Mouse (Mus musculus) adrenal gland, adult 8-10 months (tissue): ENCODE results near the gene Crygc. TPM values are rescaled to one million over a fixed set of nuclear protein-coding genes. Genes with fewer than 3 reads are reported as not detected.
A peak's percentile ranks its signal among the peaks of the same experiment; 100 is the strongest.

ENCODE experiments used
- DNase-seq: peaks from one replicate; pipeline ENCODE4 v3.0.0; 2022
- total RNA-seq, 4 experiments: library from RNA; stranded (reverse); gene quantifications; 2 replicates each; pipeline ENCODE4 v1.2.4; 2022

The Crygc gene
- not detected for total RNA-seq

- DNase-seq = no peak
Observed at GRCm38 (mm10) chr1:65073589-65073988, at the start of gene Crygc. Gene Crygc, minus strand, starts transcription at chr1:65073689.

DNA sequence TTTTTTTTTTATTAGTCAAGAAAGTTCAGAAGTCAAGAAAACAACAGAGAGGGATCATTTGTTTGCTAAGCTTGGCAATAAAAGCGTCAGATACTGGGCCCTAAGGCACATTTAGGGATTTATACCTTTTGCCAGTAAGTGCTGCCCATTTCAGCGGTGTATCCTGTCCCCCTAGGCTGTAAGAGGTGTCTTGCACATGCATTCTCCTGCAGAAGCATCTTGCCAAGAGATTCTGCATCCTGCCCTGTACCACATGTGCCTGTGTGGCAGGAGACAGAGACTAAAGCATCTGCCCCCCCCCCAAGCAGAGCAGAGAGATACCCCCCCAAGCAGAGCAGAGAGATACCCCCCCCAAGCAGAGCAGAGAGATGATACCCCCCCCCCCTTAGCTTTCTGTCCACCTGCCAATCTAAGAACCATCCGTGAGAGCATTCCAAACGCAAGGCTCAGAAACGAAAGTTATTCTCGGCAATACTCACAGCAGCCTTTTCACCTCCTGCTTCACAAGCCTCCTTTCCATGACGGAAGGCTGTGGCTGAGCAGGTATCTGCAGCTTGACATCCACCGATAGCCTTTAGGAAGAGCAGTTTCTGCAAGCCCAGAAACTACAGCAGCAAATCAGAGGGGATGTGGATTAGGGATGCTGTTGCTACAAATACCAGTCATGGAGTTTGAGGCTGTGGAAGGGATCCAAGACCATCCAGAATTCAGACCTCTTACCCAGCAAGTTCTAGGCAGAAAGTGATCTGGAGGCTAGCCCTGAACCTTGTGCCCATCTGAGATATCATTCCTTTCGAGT, 49.3 kb upstream of the Crygc start, which contains the start of gene D630023F18Rik:
Gene D630023F18Rik, minus strand, starts transcription at position 641 of the 799 bp plus-strand sequence.
- DNase-seq = no peak

- no peak for DNase-seq
Observed at GRCm38 (mm10) chr1:65119438-65119837, 45.9 kb upstream of the Crygc start, which contains the start of gene Gm28845. Gene Gm28845, minus strand, starts transcription at chr1:65119558.

GRCm38 (mm10) chr1:65118150-65118913, 44.8 kb upstream of the Crygc start:
- DNase-seq = no peak

DNA sequence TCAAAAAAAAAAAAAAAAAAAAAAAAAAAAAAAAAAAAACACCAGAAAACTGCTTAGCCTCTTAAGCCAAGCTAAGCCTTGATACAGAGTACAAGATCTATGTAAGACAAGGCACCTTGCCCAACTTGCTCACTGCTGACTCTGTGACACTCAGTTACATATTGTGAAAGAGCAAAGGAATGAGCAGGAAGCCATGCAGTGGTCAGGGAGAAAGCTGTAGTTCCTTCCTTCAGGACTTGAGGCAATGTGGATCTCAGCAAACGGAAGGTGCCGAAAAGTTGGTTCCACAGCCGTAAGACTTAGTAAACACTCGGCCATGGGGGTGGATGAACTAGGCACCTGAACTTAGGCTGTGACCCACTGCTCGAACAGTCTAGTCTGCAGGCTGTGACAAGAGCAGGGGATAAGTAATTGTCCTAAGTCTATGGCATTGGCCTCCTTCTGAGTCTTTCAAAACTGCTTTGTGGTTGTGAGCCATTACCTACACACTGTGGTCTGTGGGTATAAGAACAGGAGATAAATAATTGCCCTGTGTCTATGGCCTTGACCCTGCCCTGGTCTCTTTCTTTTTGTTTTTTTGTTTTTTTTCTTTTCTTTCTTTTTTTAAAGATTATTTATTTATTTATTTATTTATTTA, 40.2 kb upstream of the Crygc start:
- DNase-seq = peak; percentile 19

DNA sequence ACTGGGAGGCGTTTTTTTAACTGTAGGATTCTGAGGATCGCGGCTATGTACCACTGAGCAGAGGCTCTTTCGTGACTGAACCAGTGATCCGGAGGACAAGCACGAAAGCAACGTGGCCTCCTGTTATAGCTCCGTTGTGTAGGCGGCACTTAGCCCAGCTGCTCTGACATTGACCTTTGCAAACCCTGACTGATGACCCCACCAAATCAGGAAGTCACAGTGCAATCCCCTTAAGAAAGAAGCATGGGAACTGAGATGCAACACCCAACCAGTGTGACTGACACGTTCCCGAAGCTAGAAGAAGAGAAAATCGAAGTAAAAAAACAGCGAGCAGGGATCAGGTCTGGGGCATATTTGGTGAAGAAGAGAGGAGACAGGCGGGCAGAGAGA, 39.3 kb upstream of the Crygc start:
- no peak for DNase-seq

GRCm38 (mm10) chr1:65112031-65112806, 38.7 kb upstream of the Crygc start:
- peak; percentile 56 for DNase-seq

DNA sequence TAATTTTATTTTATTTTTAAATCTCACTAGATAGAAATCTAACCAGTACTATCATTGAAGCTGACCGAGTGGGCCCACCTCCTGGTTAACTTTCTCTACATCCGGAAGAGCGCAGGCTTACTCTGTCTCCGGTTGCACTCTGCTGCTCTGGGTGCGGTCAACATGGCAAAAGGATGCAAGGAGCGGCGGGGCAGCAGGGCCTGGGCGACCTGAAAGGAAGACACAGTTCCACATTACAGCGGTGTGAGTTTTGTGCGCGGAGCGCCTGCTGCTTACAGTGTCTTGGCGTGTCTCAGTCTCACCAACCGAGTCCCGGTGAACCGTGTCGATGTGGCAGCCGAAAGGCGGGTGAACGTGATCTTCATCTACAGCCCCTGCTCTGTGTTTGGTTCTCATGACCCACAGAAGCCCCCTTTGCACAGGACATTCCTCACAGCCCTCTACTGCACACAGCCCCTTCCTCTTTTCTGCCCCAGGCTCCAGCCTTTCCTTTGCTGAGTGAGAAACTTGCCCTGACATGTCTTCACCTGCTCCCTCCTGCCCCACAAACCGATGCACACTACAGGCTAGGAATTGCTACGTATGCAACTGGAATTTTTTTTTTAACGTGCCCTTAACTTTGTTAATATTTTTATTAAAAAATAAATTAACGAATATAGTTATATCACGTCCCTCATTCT, 36.4 kb upstream of the Crygc start:
- no peak for DNase-seq

GRCm38 (mm10) chr1:65109196-65109595, 35.7 kb upstream of the Crygc start:
- DNase-seq = no peak

GRCm38 (mm10) chr1:65107654-65108279, 34.3 kb upstream of the Crygc start:
- DNase-seq = no peak

- DNase-seq = no peak
Observed at GRCm38 (mm10) chr1:65103273-65103672, 29.8 kb upstream of the Crygc start, which contains the start of gene Cryga. Gene Cryga, minus strand, starts transcription at chr1:65103373.

DNA sequence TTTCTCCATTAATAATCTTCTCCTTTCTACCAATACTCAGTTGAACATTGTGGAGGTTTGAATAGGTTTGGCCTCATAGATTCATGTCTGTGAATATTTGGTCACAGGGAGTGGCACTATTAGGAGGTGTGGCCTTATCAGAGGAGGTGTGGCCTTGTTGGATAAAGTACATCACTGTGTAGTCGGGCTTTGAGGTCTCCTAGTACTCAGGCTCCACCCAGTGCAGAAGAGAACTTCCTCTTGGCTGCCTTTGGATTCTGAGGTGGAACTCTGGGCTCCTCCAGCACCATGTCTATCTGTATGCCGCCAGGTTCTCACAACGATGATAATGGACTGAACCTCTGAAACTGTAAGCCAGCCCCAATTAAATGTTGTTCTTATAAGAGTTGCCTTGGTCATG, 23.5 kb upstream of the Crygc start:
- no peak for DNase-seq

DNA sequence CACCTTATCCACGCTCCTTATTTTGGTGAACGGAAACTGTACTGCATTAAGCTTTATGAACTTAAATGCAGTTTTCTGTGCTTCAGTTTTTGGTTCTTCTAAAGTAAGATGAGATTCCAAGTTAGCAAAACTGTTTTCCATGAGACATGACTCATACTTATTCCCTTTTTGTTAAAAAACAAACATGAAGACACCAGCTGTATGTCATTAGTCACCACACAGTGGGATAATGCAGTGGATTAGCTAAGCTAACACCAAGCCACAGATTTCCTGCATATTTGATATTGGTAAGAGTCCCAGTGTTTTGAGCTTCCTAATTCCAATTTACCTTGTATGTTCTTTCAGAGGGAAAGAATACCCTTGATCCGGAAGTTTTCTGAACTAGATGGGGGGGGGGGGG, 18.1 kb upstream of the Crygc start:
- no peak for DNase-seq

DNA sequence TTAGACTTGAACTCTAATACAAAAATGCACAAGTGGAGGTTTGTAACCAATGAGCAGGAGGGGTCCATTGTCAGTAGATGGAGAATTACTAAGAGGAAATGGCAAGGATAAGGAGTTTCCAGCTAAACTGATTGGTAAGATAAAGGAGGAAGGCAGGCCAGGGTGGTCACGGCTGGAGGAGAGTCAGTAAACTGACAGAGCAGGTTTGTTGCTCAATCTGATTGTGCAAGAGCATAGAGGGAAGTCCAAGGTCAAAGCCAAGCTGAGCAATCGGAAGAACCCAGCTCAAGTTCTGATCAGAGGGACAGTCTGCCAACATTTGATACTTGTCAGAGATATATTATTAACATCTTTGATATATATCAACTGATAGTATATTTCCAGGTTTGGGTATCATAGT, 16.9 kb upstream of the Crygc start:
- DNase-seq = peak; percentile 73

DNA sequence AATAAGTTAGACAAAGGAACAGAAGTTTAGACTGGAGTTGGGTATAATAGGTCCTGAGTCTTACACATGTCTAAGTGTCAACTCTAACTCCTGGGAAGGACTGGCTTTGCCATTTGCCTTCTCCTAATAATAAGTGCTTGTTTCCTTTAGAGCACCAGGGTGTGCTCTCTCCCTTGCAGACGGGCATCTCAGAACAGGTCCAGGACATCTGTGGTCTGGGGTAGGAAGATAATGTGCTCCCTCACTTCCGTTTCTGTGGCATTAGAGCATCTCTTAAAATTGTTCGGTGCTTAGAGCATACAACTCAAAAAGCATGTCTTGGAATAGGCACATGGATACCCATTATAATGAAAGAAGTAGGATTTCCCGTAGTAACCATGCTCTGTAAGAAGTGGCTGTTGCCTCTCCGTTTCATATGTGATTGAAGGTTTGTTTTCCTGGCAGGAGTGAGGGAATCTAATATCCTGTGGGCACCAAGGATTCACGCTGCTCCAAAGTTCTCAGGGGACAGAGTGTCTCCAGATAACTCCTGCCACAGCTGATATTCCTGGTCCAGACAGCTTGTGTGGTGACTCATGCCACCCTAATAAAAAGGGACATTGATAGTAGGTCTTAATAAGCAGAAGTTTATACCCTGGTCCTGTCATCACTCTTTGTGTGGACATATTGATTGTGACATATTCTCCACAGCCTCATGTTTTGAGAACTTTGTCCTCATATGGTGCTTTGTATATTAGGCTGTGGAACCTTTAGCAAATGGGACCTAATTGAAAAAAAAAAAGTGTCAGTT, 15.3 kb upstream of the Crygc start:
- no peak for DNase-seq

- DNase-seq = no peak
Observed at GRCm38 (mm10) chr1:65082188-65082587, 8.7 kb upstream of the Crygc start, which contains the start of gene Crygb. Gene Crygb, minus strand, starts transcription at chr1:65082288.

- DNase-seq = no peak
Observed at GRCm38 (mm10) chr1:65075607-65076006, 2.1 kb upstream of the Crygc start.

DNA sequence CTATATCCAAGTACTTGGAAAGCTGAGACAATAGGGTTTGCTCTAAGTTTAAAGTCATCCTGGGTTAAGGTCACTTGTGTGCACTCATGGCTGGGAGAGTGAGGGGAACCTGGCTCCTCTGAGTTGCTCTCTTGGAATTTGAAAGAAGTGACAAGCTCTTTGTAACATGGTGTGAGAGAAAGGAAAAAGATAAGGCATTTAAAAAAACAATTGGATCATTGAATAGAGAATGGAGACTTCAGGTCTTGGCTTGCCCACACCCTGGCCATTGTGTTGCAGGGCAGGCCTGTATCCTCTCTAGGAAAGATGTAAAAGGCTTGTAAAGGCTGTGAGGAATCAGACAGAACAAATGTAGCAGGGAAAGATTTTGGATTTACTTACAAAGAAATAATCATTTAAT, 5.6 kb downstream of the Crygc start:
- DNase-seq = no peak

DNA sequence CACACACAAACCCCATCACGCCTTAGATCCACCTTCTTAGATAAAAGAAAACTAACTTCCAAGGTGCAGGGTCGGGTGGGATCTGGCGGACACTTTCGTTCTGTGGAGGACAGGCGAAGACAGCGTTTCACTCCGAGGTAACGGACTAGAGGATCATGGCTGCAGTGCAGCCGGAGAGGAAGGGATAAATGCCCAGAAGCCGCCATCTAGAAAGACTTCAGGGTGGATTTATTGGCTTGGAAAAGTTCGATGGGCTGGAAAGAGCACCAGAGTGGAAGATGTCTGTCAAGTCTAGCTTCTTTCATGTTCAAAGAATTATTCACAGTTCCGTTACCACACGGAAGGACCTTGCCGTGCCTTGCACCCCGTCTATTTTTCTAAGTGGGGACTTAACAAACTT, 9.3 kb downstream of the Crygc start:
- no peak for DNase-seq

GRCm38 (mm10) chr1:65063352-65063751, 10.1 kb downstream of the Crygc start, which contains the start of gene Crygd:
Gene Crygd, minus strand, starts transcription at chr1:65063452.
- DNase-seq = no peak
